Mouse (Mus musculus) ES-Bruce4 (cell line): ENCODE measurements around the gene Trappc12. TPM values are rescaled to one million over a fixed set of nuclear protein-coding genes. Genes with fewer than 3 reads are reported as not detected.

Experiments used
- H3K27ac ChIP-seq: 2 replicates; pipeline ENCODE4 v1.5.1; 2012; ENCODE audit warnings: low read length, inconsistent platforms; ENCODE audit not compliant: insufficient read depth
- H3K27me3 ChIP-seq: 2 replicates; pipeline ENCODE4 v1.6.1; 2012; ENCODE audit warnings: mild to moderate bottlenecking, low read length, inconsistent platforms; ENCODE audit not compliant: control insufficient read depth, poor library complexity, insufficient read depth, severe bottlenecking
- H3K36me3 ChIP-seq: 2 replicates; pipeline ENCODE4 v1.6.1; 2012; ENCODE audit warnings: inconsistent platforms, mild to moderate bottlenecking, low read length, moderate library complexity; ENCODE audit not compliant: control insufficient read depth, poor library complexity, insufficient read depth, severe bottlenecking
- H3K4me1 ChIP-seq: one replicate; pipeline ENCODE4 v1.8.1; 2011; ENCODE audit warnings: low read length; ENCODE audit not compliant: control insufficient read depth, insufficient read depth
- H3K4me3 ChIP-seq: 2 replicates; pipeline ENCODE4 v1.5.1; 2011; ENCODE audit warnings: low read depth, mild to moderate bottlenecking, low read length
- H3K9ac ChIP-seq: 2 replicates; pipeline ENCODE4 v1.6.1; 2012; ENCODE audit warnings: low read depth, mild to moderate bottlenecking, inconsistent platforms; ENCODE audit not compliant: poor library complexity, severe bottlenecking
- H3K9me3 ChIP-seq: replicated peaks from 2 replicates; pipeline ENCODE4 v1.6.1; 2012; ENCODE audit warnings: mild to moderate bottlenecking, low read length, inconsistent platforms; ENCODE audit not compliant: control insufficient read depth, poor library complexity, insufficient read depth, severe bottlenecking
- CTCF ChIP-seq: IDR thresholded peaks from one replicate; pipeline ENCODE4 v1.8.1; 2011; ENCODE audit warnings: low read depth, low read length
- EP300 ChIP-seq: IDR thresholded peaks from 2 replicates; pipeline ENCODE4 v1.6.1; 2011; ENCODE audit warnings: low read depth, low read length; ENCODE audit not compliant: insufficient read depth
- POLR2A ChIP-seq: IDR thresholded peaks from one replicate; pipeline ENCODE4 v1.8.1; 2011; ENCODE audit warnings: low read length; ENCODE audit not compliant: insufficient read depth
- polyA plus RNA-seq: library from polyadenylated mRNA; stranded (reverse); fragments of >200 nt; gene quantifications from 2 replicates; pipeline ENCODE4 v1.2.4, GENCODE M21; 2011; ENCODE audit warnings: low read depth; ENCODE audit not compliant: missing spikeins, insufficient read depth, insufficient read length

The Trappc12 gene
- polyA plus RNA-seq, 1 experiment = 29.6 TPM

DNA sequence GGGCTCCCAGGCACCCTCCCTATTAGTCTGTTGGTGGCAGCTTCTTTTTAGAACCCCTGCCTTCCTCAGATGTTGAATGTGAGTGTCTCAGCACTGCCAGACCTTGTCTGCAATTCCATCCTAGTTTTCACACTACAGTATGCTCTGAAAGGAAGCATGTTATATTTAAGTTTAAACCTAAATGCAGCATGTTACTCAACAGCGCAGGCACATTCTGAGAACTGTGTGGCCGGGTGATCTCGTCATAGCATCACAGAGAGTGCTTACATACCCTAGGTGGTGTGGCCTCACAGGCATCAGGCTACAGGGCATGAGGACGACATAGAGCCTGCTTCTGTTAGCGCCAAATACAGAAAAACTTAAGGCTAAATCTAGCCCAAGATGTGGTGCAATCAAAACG lies 25.4 kb upstream of the Trappc12 start:
- H3K9me3 ChIP-seq = 0 out of 2 replicates have a peak, but pooled peaks cover 3% of the 10 kb centered on the region
- no peak overlapping the region for H3K4me3 ChIP-seq
- H3K27ac ChIP-seq = no peak overlapping the region
- no peak overlapping the region for H3K9ac ChIP-seq
- H3K4me1 ChIP-seq = no peaks in the 10 kb centered on the region
- TF ChIP-seq CTCF = no peak
- no peak for TF ChIP-seq EP300
- no peak for TF ChIP-seq POLR2A
- H3K27me3 ChIP-seq = no peaks in the 10 kb centered on the region
- no peaks in the 10 kb centered on the region for H3K36me3 ChIP-seq

GRCm38 (mm10) chr12:28775120-28775519 lies 24.8 kb upstream of the Trappc12 start:
- no peak overlapping the region for H3K4me3 ChIP-seq
- no peaks in the 10 kb centered on the region for H3K36me3 ChIP-seq
- 0 out of 2 replicates have a peak, but pooled peaks cover 3% of the 10 kb centered on the region for H3K9me3 ChIP-seq
- no peaks in the 10 kb centered on the region for H3K4me1 ChIP-seq
- TF ChIP-seq POLR2A (no peak), EP300 (no peak), CTCF (no peak)
- no peaks in the 10 kb centered on the region for H3K27me3 ChIP-seq
- no peak overlapping the region for H3K27ac ChIP-seq
- H3K9ac ChIP-seq = no peak overlapping the region

- no peak overlapping the region for H3K4me3 ChIP-seq
- no peak overlapping the region for H3K9ac ChIP-seq
- TF ChIP-seq CTCF (peak; percentile 39), POLR2A (no peak), EP300 (no peak)
- H3K36me3 ChIP-seq = no peaks in the 10 kb centered on the region
- no peak overlapping the region for H3K27ac ChIP-seq
- H3K4me1 ChIP-seq = no peaks in the 10 kb centered on the region
- 0 out of 2 replicates have a peak, but pooled peaks cover 3% of the 10 kb centered on the region for H3K9me3 ChIP-seq
- no peaks in the 10 kb centered on the region for H3K27me3 ChIP-seq
Measured at GRCm38 (mm10) chr12:28773815-28774214, 23.5 kb upstream of the Trappc12 start.

DNA sequence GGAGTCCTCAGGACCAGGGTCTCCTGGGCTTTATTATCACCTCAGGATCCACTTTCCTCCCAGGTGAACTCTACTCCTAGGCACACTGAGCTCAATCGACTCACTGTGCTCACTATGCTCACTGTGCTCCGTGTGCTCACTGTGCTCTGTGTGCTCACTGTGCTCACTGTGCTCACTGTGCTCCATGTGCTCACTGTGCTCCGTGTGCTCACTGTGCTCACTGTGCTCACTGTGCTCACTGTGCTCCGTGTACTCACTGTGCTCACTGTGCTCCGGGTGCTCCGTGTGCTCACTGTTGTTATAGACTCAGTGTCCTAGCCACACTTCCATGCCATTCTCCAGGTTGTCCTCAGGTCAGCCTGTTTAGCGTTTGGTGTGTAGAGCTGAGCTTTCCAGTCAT lies 19.7 kb upstream of the Trappc12 start:
- no peak overlapping the region for H3K4me3 ChIP-seq
- no peaks in the 10 kb centered on the region for H3K27me3 ChIP-seq
- TF ChIP-seq POLR2A (no peak), CTCF (no peak), EP300 (no peak)
- no peaks in the 10 kb centered on the region for H3K4me1 ChIP-seq
- H3K9me3 ChIP-seq = 0 out of 2 replicates have a peak, but pooled peaks cover 3% of the 10 kb centered on the region
- H3K27ac ChIP-seq = no peak overlapping the region
- no peaks in the 10 kb centered on the region for H3K36me3 ChIP-seq
- no peak overlapping the region for H3K9ac ChIP-seq

DNA sequence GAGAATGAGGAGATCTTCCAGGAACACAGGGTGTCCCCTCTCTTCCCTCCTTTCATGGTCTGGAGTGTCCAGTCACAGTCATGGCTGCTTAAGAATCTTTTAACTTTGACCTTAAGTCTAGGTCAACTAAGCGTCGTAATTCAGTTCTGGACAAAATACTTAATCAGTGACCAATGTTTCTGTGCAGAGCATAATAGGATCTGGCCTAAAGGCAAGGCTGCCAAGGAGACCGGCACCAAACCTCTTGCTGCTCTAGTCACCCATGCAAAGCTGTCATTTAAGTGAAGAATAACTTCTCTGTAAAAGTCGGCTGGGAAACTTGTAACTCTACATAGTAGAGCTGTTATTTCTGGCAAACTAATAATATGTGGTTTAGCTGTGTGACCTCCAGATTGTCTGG lies 5.7 kb upstream of the Trappc12 start:
- Histone ChIP-seq H3K36me3 (no peaks in the 10 kb centered on the region), H3K27me3 (no peaks in the 10 kb centered on the region), H3K9me3 (no peaks in the 10 kb centered on the region), H3K4me1 (no peaks in the 10 kb centered on the region), H3K4me3 (no peak overlapping the region), H3K27ac (no peak overlapping the region), H3K9ac (no peak overlapping the region)
- TF ChIP-seq EP300 (no peak), CTCF (no peak), POLR2A (no peak)

DNA sequence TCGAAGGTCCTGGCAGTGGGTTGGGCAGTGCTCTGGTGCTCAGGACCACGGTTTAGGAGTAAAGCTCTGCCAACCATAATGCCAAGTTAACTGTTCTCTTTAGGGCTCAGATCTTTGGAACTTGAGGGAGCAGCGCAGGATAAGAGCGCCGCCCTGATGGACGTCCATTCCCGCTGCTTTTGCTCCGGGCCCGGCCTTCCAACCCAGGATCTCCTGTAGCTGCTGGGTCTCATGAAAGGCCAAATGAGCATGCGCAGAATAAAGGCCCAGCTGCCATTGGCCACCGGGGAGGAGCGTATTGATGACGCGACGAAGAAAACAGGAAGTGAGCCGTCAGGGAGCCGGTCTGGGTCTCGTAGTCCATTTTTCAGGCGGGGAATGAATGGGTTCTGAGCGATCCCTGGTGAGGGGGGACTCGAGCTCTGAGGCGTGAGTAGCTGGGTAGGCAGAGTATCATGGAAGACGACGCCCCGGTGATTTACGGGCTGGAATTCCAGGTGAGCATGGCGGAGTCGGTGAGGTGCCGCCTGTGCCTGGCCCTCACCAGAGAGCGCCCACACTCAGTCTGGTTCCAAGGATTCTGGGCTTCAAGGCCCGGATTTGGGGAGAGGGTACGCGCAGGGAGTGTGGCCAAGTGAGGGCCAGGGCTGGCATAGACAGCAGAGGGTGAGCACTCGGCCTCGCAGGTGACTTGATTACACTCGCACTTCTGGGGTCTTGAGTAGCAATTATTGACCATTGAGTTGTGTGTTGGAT lies 1.4 kb upstream of the Trappc12 start, which contains the start of gene Eipr1:
Gene Eipr1 (plus strand): TSS at position 296 of the 756 bp plus-strand sequence.
- Histone ChIP-seq H3K9ac (peak within 1 kb of the TSS; percentile 45), H3K9me3 (no peaks in the 10 kb centered on the region), H3K27me3 (no peaks in the 10 kb centered on the region), H3K4me1 (peaks cover 2% of the 10 kb centered on the region), H3K36me3 (no peaks in the 10 kb centered on the region; the same call in 1 of the 2 replicates), H3K27ac (no peak within 1 kb of the TSS), H3K4me3 (peak within 1 kb of the TSS; percentile 96)
- no peak for TF ChIP-seq CTCF
- no peak for TF ChIP-seq EP300
- no peak for TF ChIP-seq POLR2A
